Mouse (Mus musculus) megakaryocyte-erythroid progenitor cell, adult 5 weeks (primary cell): ENCODE measurements around the gene Slc25a14. TPM values are rescaled to one million over a fixed set of nuclear protein-coding genes. Genes with fewer than 3 reads are reported as not detected.

ENCODE experiments used
- polyA plus RNA-seq: library from polyadenylated mRNA; stranded (reverse); fragments of >175 nt; gene quantifications from 2 replicates; pipeline ENCODE4 v1.2.3, GENCODE M21; 2012

Gene Slc25a14
- polyA plus RNA-seq, result 0.15 and 0.16 TPM in 2 replicates

DNA sequence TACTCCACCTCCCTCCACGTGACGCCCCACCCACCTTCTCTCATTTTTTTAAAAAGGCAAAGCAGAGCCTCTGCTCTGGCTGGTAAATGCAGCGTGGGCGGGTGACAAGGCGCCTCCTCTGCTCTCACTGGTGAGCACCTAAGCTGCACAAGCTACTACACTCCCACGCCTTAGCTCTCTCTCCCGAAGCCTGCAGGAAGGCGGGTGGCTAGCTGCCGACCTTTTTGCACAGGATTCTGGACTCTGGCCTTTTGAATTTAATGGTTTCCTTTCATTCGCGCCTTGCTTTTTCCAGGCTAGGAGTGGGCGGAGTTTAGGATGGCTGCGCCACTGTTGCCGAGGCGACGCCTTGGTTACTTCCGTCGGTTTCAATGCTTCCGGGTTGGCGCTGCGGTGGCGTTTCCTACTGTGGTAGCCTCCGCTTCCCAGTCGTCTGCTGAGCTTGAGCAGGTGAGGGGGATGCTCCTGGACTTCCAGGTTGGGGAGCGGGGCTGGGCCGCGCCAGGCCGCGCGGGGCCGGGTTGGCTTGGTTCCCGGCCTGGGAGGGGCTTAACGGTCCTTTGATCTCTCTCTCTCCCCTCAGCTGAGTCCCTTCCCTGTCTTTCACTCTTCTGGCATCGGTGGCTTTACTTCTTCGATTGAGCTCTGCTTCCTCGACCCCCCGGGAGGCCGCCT lies at the start of gene Slc25a14:
Gene Slc25a14 (plus strand): TSS at position 35 of the 675 bp plus-strand sequence.

GRCm38 (mm10) chrX:48594099-48594760 lies 29.0 kb upstream of the Slc25a14 start, which contains the start of gene Zfp280c:
Gene Zfp280c (minus strand): TSS chrX:48594504.

DNA sequence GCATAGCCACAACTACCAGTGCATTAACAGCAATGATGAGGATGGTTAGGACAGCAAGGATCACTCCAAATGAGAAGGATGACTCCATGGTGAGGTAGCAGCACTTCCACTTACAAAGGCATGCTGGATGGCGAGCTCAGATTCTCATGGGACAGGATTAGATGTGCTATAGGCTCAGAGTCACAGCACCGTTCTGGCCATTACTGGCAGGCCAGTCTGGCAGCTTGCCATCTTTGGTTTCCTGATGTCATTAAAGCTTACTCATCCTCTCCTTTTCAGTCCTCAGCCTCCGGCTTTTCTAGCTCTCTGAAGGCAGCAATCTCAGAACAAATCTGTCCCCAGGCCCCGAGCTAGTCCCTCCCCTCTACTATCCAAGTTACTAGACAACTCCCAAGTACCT lies 51.0 kb downstream of the Slc25a14 start, which contains the start of gene Gpr119:
Gene Gpr119 (minus strand): TSS at position 308 of the 400 bp plus-strand sequence.

GRCm38 (mm10) chrX:48694864-48695371 lies 71.7 kb downstream of the Slc25a14 start, which contains the start of gene Rbmx2:
Gene Rbmx2 (plus strand): TSS chrX:48695004.

Other genes with a start within 250 kb of the Slc25a14 start
- gene Elf4, start 160.3 kb upstream of the Slc25a14 start, polyA plus RNA-seq, result 19.9 TPM in 2 replicates
- gene Aifm1, start 109.8 kb upstream of the Slc25a14 start, polyA plus RNA-seq, result 4.5 and 6.4 TPM in 2 replicates
- gene Rab33a, start 104.1 kb upstream of the Slc25a14 start, polyA plus RNA-seq, result 0.24 TPM in 2 replicates
- gene Zfp280c, start 28.9 kb upstream of the Slc25a14 start, polyA plus RNA-seq, result 0.63 and 1.3 TPM in 2 replicates
- not detected in 2 replicates for gene Gpr119, start 51.1 kb downstream of the Slc25a14 start, polyA plus RNA-seq
- 7.5 and 11.7 TPM in 2 replicates for gene Rbmx2, start 71.6 kb downstream of the Slc25a14 start, polyA plus RNA-seq